Mouse (Mus musculus) small intestine, adult 10 weeks (tissue): ENCODE results near the gene Gm21866. TPM values are rescaled to one million over a fixed set of nuclear protein-coding genes. Genes with fewer than 3 reads are reported as not detected.

ENCODE experiments used
- polyA plus RNA-seq: library from polyadenylated mRNA; stranded (reverse); fragments of 350-450 nt; fragmentation: Illumina TruSeq; extraction: RNeasy Lipid Tissue Mini Kit (QIAGEN cat#74804); gene quantifications from one replicate; pipeline ENCODE4 v1.2.3, GENCODE M21; 2014; ENCODE audit warnings: low replicate concordance

Gene Gm21866
- not detected for polyA plus RNA-seq

GRCm38 (mm10) chrY:13465479-13465878 is at the start of gene Gm21866:
Gene Gm21866 (minus strand): TSS chrY:13465579.

GRCm38 (mm10) chrY:13493726-13494125 is 28.3 kb upstream of the Gm21866 start, which contains the start of gene Gm20773:
Gene Gm20773 (plus strand): TSS chrY:13494026.

Other genes starting within 250 kb of the Gm21866 start
- not detected for gene Gm21828, start 241.7 kb downstream of the Gm21866 start, polyA plus RNA-seq
- gene Gm21440, start 213.2 kb downstream of the Gm21866 start, polyA plus RNA-seq, result not detected
- not detected for gene Gm21454, start 213.1 kb downstream of the Gm21866 start, polyA plus RNA-seq
- gene Gm21725, start 116.5 kb downstream of the Gm21866 start, polyA plus RNA-seq, result not detected
- gene Gm20773, start 28.4 kb upstream of the Gm21866 start, polyA plus RNA-seq, result not detected